Mouse (Mus musculus): Measurements from ENCODE around the gene Gm21969.

The Gm21969 gene

GRCm38 (mm10) chr4:139587370-139587769 lies 15.6 kb upstream of the Gm21969 start:
- no peak for DNase-seq

DNA sequence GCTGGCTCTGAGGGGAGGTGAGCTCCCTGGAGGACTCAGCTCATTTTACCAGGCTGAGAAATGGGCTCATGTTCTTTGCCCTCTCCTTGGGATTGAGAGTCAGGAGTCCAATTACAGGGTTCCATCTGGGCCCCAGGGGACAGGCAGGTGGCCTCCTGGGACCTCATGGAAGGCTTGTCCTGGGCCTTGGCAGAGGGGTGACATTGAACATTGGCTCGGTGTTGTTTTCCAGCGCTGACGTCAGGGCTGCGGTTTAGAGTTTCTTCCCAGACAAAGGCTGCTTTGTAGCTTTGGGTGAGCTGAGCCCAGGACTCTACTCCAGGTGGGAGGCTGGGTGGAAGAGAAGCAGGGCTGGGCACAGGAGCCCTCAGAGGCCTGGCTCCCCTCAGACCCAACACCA lies 15.2 kb upstream of the Gm21969 start:
- no peak for DNase-seq

- no peak for DNase-seq
Measured at GRCm38 (mm10) chr4:139589351-139590027, 13.5 kb upstream of the Gm21969 start.

GRCm38 (mm10) chr4:139590446-139590845 lies 12.5 kb upstream of the Gm21969 start:
- DNase-seq = no peak

- DNase-seq = no peak
Measured at GRCm38 (mm10) chr4:139592895-139593294, 10.1 kb upstream of the Gm21969 start.

DNA sequence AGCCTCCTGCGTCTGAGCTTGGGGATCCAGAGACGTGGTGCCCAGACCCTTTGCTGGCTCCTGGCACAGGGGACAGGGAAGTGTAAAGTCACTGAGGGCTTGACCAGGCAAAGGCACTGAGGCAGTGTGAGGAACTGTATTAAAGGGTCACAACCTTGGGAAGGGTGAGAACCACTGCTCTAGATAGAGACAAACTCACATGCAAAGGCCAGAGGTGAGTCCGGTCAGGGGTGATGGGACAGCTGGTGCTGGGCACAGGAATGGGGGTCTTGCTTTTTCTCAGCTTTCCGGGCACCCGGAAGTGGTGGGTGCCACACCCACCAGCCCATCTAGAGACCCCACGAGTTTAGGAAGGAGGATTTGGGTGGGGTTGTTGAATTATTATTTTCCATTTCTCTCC lies 9.6 kb upstream of the Gm21969 start:
- no peak for DNase-seq

GRCm38 (mm10) chr4:139594062-139594461 lies 8.9 kb upstream of the Gm21969 start:
- DNase-seq = no peak

DNA sequence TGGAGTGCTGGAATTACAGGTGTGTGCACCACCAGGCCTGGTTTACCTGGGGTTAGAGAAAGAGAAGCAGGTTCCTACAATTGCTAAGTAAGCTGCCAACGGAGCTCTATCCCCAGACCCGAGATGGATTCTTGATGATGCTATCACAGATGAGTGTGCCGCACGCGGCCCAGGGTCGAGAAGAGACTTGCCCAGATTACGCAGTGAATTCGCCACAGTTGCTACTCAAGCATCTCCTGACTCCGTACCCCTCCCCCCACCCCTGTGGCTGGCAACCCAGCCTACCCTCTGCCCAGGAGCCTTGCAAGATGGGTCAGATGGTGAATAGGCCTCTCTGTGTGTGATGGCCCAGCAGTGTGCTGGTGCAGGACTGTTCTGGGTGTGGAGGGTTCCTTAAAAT lies 6.3 kb upstream of the Gm21969 start:
- DNase-seq = no peak

DNA sequence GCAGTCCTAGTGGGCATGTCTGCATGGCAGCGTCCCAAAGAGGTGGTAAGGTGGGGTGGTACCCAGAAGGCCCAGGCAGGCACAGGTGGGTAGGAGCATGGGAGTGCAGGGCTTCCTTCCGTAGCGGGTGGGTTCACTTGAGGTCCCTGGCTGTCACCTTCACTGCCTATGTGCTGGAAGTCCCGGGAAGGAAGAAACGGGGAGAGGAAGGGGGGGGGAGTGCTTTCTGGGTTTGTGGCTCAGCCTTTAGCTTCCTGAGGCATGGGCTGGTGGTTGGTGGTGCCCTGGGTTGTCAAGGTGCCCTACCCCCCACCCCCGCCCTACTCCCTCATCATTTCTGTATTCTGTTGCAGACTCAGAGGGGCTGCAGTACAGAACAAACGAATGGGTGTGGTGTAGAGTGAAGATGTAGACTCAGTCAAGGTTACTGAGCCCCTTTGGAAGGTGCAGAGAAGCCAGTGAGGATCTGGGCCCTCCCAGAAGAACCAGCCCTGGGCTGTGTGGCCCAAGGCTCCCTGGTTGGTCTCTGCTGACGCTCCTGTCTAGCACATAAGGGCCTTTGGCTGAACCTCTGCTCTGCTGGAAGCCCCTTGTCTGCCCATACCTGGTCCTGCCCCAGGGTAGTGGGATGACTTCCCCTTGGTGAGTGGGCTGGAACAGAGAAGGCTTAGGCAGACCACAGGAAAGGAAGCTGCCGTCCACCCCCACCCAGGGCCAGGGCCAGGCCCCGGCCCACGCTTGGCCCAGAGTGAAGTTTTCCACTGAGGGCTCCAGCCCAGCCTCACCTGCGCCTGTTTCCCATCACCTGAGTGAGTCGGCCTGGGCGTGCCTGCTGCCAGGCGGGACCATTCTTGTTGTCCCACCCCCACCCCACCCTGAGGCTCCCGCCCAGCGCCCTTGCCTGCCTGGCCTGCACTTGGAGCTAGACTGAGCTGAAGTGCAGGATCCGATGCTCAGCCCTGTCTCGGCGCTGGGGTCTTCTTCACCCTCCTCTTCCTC lies 5.4 kb upstream of the Gm21969 start:
- DNase-seq = no peak

- DNase-seq = no peak
Measured at GRCm38 (mm10) chr4:139598356-139598755, 4.6 kb upstream of the Gm21969 start.

DNA sequence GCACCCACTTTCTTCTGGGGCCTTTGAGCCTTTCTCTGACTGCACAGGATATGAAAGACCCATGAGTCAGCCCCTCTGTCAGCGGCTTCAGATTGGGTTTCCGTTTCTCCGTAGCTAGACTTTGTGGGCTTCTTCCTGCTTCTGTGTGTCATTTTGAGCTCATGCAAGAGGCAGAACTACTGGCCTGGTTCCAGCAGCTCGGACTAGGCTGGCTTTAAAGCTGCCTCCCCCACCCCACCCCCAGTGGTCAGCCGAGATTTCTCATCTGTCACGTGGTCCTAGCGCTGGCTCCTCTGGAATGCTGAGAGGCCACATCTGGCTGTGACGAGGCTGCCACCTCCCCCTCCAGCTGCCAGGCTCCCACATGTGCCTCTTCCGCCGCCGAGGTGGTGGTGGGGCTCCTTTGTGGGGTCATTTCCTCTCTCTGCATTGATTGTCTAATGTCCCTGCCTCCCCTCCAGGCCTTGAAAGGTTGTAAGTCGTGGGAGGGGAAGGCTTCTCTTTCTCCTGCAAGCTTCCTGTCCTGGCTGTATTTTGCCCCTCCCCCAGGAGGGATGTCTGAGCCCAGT lies 4.0 kb upstream of the Gm21969 start:
- peak; percentile 71 for DNase-seq

GRCm38 (mm10) chr4:139601519-139602356 lies 1.2 kb upstream of the Gm21969 start:
- DNase-seq = no peak

DNA sequence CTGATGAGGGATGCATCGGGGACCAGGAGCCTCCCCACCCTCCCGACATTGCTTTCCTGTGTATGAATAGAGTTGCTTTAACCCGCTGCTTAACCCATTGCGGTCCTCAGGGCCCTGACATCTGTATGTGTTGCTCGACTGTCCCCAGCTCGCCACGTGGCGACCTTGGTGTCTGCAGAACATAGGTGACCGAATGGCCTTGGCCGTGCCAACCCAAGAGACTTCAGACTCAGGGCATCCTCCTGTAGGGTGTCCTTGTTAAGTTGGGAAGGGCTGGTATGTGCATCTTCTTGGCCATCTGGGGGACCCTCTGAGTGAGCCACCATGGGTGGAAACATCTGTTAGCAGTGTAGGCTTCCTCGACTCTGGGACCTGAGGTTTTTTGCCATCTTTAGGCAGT lies 2.2 kb downstream of the Gm21969 start:
- DNase-seq = no peak

DNA sequence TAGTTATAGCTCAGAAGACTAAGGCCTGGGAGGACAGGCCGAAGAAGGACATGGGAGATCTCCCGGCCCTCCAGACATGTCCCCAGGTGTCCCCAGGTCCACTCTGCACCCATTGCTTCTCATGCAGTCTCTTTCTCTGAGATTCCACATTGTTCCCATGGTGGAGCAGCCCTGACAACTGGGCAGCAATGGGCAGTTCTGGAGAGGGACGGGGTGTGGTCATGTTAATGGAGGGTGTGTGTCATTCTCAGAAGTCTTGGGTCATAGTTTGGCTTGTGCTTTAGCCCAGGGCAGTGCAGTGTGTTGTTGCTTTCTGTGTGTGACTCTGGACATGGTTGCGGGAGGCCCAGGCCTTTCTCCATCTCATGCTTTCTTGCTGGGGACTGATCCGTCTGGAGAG lies 3.7 kb downstream of the Gm21969 start:
- DNase-seq = no peak

DNA sequence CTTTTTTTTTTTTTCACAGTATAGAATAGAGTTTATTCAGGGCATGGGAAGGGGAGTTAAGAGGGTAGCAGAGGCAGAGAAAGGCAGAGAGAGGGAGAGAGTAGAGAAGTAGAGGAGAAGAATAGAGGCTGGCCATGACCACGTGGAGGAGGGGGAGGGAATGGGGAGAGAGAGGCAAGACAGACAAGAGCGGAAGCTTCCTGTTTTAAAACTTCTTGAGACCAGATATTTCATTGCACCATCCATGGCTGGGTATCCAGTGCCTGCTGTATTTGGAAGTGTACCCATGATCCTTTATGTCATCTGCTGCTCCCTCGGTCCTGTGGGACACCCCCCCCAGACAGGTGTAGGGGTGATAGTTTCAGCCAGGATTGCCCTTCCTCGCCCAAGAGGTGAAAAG lies 6.0 kb downstream of the Gm21969 start:
- DNase-seq = no peak

GRCm38 (mm10) chr4:139610954-139611353 lies 8.0 kb downstream of the Gm21969 start:
- DNase-seq = no peak

DNA sequence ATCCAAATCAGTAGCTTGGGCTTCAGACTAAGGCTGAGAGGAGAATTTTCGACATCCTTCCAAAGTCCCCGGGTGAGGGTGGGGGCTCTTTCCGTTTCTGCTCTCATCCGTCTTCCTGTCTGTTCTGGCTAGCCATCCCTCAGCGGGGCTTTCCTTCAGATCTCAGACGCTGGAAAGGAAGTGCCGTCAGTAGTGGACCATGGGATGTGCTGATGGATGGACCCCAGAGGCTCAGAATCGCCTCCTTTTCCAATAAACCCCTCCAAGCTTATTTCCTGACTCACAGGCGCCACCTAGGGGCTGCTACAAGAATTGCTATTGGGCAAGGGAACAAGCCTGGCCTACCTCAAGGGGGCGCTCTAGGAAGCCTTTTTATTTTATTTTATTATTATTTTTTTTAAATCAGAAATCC lies 8.6 kb downstream of the Gm21969 start:
- DNase-seq = peak; percentile 91

DNA sequence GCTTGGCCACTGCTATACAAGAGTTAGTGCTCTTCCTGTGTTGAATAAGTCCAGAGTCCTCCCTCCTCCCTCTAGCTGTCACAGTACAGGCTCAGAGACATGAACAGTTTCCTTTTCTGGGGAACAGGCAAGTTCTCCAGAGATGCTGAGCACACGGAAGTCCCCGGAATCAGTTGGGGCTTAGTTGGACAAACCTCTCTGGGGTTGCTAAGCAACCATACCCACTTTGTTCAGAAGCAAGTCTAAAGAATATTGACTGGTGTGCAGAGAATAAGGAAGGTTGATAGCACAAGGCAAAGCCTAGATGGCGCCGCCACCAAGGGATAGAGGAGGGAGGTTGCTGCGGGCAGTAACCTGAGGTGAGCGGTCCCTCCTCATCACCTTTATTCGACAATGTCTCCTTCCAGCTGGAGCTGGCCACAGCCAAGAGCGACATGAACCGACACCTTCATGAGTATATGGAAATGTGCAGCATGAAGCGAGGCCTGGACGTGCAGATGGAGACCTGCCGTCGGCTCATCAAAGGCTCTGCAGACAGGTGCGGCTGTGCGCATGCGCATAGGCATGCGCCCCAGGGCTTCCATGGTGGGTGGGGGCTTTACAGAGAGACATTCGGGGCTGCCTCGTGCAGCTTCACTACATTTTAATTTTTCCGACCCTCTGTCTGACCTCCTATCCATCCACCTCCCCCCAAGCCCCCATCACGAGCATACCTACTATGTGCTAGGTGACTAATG lies 11.7 kb downstream of the Gm21969 start:
- DNase-seq = no peak

DNA sequence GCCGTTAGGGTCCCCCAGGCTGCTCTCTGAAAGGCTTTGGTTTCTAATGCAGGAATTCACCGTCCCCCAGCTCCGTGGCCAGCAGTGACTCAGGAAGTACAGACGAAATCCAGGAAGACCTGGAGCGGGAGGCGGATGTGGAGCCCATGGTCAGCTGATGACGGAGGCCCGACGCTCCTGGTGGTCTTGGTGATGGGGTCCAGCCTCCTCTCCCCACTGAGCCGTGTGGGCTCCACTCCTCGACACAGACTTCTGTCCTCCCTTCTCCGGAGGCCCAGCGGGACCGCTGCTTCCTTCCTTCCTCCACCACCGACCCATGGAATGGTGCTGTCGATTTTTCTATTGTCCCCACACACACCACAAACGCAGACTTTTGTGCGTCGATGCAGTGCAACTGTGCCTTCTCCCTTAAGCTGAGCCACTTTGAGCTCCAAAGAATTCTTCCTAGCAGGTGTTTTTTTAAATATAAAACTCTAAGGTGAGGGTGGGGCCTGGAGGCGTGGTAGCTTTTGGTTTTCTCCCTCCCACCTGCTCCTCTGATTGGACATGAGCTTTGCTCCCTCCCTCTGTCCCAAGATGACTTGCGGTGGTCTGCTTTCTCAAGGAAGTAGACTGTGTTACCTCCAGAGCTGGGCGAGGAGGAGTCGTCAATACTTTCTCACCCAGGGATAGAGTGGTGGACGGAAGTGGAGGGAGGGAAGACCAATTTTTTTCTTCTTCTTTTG lies 13.5 kb downstream of the Gm21969 start:
- DNase-seq = no peak

- DNase-seq = peak; percentile 39
Measured at GRCm38 (mm10) chr4:139617001-139617364, 14.0 kb downstream of the Gm21969 start.

DNA sequence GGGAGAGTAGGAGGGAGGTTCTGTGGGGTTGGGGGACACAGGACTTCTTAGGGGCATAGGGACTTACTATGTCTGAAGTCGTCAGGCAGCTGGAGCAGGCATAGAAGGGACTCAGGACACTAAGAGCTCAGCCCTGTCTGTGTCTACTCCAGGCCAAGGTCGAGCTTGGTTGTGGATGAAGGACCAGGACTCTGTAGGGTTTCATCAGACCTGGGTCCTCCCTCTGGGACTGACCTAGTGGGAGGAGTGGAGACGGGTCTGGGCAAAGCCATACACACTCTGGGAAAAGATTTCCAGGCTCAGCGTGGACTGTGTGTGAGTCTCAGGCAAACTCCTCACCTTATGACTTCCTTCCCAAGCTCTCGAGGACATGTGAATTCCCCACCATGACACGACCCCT lies 16.8 kb downstream of the Gm21969 start:
- DNase-seq = no peak
